Mouse (Mus musculus) left cerebral cortex, postnatal 10 days (tissue): ENCODE measurements at regions not wholly inside any gene's neighbourhood (a gene's known extent, or its start where the extent isn't known, plus 50 kb on each side); places are given as distances from the start of the nearest gene placed in this dataset.

ENCODE experiments used
- DNase-seq, 2 experiments: peaks; one replicate each; pipeline ENCODE4 v3.0.0; 2021 to 2022; ENCODE audit warnings: low spot score in 2 of 2, mixed read lengths in 1 of 2; ENCODE audit errors: extremely low spot score in 1 of 2
- intact Hi-C: fragments of 180-260 bp; cut with DNase I; formaldehyde crosslinking; loops from one replicate; pipeline ENCODE4 v1.15.1; 2025

DNA sequence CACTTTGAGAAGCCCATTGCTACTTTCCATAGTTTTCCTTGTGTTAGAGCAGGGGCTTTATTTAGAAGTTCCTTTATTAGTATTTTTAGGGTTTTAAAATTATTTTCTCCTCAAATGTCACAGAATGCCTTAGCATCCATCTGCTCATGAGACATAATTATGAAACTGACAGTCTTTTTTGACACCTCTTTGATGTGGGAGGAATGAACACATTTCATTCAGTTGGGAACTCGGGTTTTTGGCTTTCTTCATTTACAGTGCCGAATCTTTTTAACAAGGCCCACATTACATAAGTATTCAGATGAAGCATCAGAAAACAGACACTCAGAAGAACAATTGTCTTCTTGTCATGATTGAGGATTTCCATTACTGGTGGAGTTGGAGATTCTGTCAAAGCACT, 843.6 kb downstream of the Lrrtm4 start:
- intact Hi-C loops, result loop anchor here (10.0 kb wide), 1 partner anchor 553 kb away; no protein-coding TSS in a partner anchor

DNA sequence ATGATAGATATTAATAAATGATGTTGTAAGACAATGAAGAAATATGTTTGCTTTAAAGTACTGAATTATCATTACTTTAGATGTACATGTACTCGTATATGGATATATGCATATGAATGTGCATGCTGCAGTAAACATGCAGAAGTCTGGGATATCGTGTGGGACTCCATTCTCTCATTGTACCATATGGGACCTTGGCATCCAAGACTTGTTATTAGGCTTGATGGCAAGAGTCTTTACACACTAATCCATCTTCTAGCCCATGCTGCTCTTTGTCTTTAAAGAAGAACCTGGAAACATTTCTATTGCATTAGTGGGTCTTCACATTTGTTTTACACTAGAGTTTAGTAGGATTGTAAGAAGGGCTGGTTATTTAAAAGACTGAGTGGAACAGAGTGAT, 844.1 kb downstream of the Lrrtm4 start:
- DNase-seq, result no peak
- intact Hi-C loops, result loop anchor here (10.0 kb wide), 1 partner anchor 552 kb away; no protein-coding TSS in a partner anchor

More for the DNA sequence above, 843.6 kb downstream of the Lrrtm4 start:
- peak in 1 of 2 experiments; percentile 35 for DNase-seq

GRCm38 (mm10) chr6:80865809-80866603, 847.3 kb downstream of the Lrrtm4 start:
- intact Hi-C loops, result loop anchor here (10.0 kb wide), 1 partner anchor 549 kb away; no protein-coding TSS in a partner anchor
- peak in 1 of 2 experiments; percentile 20 for DNase-seq

GRCm38 (mm10) chr6:80885363-80885762, 866.7 kb downstream of the Lrrtm4 start:
- no peak for DNase-seq
- intact Hi-C loops, result no loop called here

- intact Hi-C loops, result no loop called here
- DNase-seq, result no peak
These were observed 886.5 kb downstream of the Lrrtm4 start for GRCm38 (mm10) chr6:80905220-80905619.

GRCm38 (mm10) chr6:80929799-80930198, 911.1 kb downstream of the Lrrtm4 start:
- DNase-seq, result no peak
- intact Hi-C loops, result no loop called here

- intact Hi-C loops, result no loop called here
These were observed 948.3 kb upstream of the Gcfc2 start for GRCm38 (mm10) chr6:80975162-80975561.

DNA sequence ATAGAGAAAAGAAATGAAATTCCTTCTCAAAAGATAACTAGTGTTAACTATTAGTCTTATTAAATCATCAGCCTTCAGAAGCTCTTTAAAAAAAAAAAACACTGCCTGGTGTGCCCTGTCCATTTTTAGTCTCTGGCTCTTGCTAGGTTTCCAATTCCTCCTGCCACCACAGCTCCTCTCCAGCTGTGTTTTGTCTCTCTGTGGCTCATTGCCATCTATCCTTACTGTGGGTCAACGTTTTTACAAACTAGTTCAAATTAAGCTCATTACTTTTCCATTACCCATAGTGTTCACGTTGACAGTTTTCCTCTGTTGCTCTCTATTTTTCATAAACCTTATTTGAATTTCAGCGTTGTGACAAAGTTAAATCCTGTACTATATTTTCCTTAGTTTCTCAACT, 930.0 kb upstream of the Gcfc2 start:
- intact Hi-C loops, result no loop called here
- DNase-seq, result no peak

More at GRCm38 (mm10) chr6:80975162-80975561, 948.3 kb upstream of the Gcfc2 start:
- DNase-seq, result no peak

GRCm38 (mm10) chr6:81024531-81024930, 898.9 kb upstream of the Gcfc2 start:
- no peak for DNase-seq
- intact Hi-C loops, result no loop called here
